Mouse (Mus musculus): Measurements from ENCODE around the gene Prss43.

Gene Prss43

DNA sequence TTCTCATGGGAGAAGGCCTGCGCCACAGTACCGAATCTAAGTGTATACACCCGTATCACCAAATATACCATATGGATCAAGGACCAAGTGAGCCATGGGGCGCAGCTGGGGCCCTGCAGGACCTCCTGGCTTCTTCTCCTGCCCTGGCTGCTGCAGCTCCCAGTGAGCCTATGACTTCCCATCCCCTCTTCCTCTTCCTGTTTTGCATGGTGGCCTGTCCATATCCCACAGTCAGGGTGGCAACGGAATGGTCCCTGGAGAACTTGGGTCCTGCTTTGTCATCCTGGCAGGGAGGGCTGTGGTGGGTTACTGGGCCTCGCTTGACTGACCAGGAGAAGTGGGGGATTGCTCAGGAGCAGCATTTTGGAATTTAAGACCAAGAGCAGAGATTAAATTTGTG, 14.4 kb downstream of the Prss43 start:
- DNase-seq (ENCODE audit: low spot score in 2 of 2) = no peak

DNA sequence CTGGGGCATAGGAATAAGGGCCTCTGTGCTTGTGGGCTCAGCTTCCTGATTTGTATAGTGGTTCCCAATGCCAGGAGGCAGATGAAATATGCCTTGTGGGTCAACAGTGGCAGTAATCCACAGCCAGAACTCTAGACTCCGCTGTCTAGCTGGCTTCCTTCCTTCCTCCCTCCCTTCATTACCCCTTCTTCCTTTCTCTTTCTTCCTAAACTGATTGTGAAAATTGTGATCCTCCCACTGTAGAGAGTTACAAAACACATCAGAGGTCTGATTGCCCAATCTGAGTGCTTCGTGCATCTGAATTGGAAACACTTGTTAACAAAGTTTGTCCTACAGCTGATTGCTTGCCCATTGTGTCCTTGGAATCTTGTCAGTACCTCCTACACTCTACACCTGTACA, 14.9 kb downstream of the Prss43 start:
- no peak for DNase-seq (ENCODE audit: low spot score in 2 of 2)

- DNase-seq (ENCODE audit: low spot score in 2 of 2) = no peak
These were observed 17.7 kb downstream of the Prss43 start, which contains the start of gene Prss46 for GRCm38 (mm10) chr9:110844206-110844605. Prss46 (plus strand) TSS chr9:110844506.

GRCm38 (mm10) chr9:110849162-110849561, 22.7 kb downstream of the Prss43 start:
- no peak for DNase-seq (ENCODE audit: low spot score in 2 of 2)

GRCm38 (mm10) chr9:110855903-110856302, 29.4 kb downstream of the Prss43 start:
- no peak for DNase-seq (ENCODE audit: low spot score in 2 of 2)

DNA sequence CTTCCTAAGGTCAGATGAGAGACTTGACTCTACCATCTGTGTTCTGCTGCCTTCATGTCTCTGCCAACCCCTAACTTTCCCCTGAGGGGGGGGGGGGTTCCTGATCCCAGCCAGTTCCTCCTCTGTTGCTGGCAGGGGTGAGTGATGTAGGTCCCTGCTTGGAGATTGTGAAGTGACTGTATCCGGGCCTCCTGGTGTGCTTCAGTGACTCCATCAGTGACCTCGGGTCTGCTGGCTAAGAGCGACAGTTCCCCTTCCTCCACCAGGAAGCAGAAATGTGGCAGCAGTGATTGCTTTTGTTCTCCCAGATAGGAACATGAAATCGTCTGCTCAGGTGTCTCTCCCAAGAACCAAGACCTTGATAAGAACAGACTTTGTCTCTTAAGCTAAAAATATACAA, 30.4 kb downstream of the Prss43 start:
- no peak for DNase-seq (ENCODE audit: low spot score in 2 of 2)

- DNase-seq (ENCODE audit: low spot score in 2 of 2) = no peak
These were observed 31.4 kb downstream of the Prss43 start, which contains the start of gene Prss50 for GRCm38 (mm10) chr9:110857781-110858472. Prss50 (plus strand) TSS chr9:110857967.

DNA sequence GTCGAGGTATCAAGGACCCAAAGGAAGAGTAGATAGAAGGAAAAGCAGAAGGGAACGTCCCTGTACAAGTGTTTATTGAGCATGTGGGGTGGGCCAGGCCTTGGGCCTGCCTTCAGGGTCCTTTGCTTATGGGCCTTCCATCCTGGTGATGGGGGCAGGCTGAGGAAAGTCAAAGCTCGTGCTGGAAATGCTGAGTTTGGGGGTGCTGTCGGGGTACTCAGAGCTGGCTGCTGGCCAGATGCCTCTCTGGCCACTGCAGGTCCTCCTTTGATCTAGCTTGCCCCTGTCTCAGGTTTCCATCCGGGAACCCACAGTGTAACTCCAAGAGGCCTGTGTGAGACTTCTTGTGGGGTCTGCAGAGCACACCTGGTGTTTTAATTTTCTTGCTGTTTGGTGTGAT, 32.0 kb downstream of the Prss43 start:
- no peak for DNase-seq (ENCODE audit: low spot score in 2 of 2)

GRCm38 (mm10) chr9:110858967-110859596, 32.6 kb downstream of the Prss43 start:
- no peak for DNase-seq (ENCODE audit: low spot score in 2 of 2)

DNA sequence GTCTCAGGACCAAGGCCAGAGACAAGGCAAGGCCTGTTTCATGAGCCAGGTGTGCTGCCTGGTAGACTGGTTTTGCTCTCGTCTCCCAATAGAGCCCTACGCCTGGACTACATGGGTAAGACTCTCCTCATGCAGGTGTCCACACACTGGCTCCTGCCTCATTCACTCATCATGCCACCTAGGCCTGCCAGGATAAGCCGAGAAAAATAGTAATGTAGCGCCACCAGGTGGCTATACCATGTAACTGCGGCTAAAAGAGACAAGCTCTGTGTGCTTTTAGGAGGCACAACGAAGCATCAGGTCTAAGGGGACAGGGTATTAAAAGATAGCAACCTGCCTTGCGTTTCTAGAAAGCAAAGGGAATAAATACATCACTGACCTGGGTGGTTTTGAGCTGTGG, 44.5 kb downstream of the Prss43 start:
- peak in 1 of 2 experiments; percentile 51 for DNase-seq (ENCODE audit: low spot score in 2 of 2)

GRCm38 (mm10) chr9:110873681-110874659, 47.5 kb downstream of the Prss43 start:
- no peak for DNase-seq (ENCODE audit: low spot score in 2 of 2)

- no peak for DNase-seq (ENCODE audit: low spot score in 2 of 2)
These were observed 48.2 kb downstream of the Prss43 start for GRCm38 (mm10) chr9:110874660-110875191.

DNA sequence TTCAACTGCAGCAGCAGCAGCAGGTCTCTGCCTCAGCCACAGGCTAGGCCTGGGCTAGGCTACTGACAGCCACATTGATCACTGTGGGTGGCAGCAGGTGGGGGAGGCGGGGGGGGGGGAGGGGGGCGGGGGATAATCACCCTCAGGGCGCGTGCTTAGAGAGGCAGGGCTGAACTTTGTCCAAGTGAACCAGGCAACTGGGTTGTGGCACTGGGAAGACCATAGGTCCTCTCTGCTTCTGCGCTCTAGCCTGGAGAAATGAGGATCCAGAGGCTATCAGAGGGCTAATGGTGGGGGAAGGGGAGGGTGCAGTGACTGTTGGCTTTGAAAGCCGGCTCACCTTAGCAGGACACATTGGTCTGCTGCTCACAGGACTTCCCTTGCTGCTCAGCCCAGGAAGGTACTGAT, 48.8 kb downstream of the Prss43 start:
- DNase-seq (ENCODE audit: low spot score in 2 of 2) = no peak

DNA sequence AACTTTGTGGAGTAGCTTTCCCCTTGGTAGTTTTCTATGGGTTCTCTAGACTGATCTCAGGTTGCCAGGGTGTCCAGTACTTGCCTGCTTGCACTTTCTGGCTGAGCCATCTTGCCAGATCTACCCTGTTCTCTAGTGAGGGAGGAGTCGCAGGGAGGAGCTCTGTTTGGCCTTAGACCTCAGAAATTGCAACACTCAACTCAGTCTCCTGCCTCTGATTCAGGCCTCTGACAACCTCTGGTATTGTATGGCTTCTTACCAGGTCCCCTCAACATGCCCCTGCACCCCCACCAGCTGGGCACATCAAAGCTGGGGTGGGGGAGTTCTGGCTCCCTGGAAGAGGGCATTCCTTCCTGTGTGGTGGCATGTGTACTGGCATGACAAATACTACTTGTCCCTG, 50.9 kb downstream of the Prss43 start:
- DNase-seq (ENCODE audit: low spot score in 2 of 2) = no peak

DNA sequence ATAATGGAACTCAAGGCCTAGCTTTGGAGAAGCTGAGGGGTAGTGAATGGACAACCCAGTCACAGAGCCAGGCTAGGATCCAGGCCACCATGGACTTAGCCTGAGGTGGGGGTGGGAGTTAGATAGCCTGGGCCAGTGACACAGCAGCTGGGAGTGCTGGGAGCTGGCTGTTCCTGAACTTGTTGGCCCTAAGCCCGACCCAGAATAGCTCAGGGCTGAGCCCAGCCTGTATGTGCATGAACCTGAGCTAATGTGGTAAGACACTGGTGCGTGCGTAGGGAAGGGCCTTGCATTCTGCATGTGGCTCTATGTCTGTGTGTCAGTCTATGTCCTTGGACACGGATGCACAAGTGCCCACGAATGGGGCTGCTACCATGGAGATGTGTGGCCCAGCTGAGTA, 51.4 kb downstream of the Prss43 start:
- DNase-seq (ENCODE audit: low spot score in 2 of 2) = peak; percentile 85 to 87

DNA sequence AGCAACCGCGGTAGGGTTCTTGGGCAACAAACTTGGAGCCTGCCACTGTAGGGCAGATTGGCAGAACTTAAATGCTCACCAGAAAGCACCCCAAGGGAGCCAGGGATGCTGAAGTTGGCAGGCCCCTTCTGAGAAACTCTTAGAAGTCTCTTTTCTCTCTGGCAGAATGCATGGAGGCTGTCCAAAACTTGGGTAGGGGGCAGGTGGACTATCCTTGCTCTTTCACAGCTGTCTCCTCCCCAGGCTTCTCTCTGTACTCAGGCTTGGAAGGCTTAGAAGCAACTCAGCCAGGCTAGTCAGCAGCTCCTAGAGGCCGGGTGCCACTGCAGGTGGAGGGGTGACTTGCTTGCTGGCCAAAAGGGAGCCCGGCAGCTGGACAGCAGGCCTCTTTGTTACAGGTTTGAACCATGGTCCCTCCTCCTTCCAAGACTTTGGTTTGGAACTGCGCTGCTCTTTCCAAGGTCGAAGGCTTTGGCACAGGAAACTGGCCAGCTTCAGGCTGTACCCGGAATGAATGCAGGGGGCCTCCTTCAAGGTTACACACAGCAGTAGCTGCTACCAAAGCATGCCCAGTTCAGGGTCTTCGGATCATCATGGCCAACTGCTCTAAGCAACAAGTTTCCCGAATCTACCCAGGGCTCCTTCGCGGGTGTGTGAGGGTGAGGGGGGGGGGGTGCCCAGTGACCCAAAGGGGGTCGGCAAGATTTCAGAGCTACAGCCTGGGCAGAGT, 52.9 kb downstream of the Prss43 start, which contains the start of gene Als2cl:
Gene Als2cl, plus strand, starts transcription at position 680 of the 730 bp plus-strand sequence.
- peak; percentile 40 to 44 for DNase-seq (ENCODE audit: low spot score in 2 of 2)

GRCm38 (mm10) chr9:110879998-110880561, 53.6 kb downstream of the Prss43 start, which contains the start of gene Tmie:
Tmie (minus strand) TSS chr9:110880113.
- peak; percentile 83 to 85 for DNase-seq (ENCODE audit: low spot score in 2 of 2)

DNA sequence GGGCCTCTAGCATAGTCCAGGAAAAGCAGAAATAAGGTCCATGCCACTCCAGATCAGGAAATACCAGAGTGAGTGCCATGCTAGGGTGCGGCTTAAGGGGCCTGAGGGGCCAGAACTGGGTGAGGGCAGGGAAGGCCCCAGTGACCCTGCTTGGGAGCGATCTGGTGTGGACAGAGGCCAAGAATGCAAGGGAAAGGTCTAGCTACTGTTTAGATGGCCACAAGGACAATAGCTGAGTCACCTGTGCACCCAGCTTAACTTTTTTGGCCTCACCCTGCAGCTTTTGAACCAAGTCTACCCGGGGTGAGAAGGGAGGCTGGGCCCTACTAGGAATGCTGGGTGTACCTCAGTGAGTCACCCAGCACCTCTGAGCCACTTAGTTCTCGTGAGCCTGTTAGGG, 54.3 kb downstream of the Prss43 start:
- DNase-seq (ENCODE audit: low spot score in 2 of 2) = peak in 1 of 2 experiments; percentile 25
